Mouse (Mus musculus) mesoderm, embryonic 11.5 days (tissue): ENCODE results near the gene Osbp2.

Experiments used
- DNase-seq: peaks from one replicate; pipeline ENCODE4 v3.0.0-alpha.2; 2012; ENCODE audit warnings: low read depth, low spot score

Osbp2 gene

DNA sequence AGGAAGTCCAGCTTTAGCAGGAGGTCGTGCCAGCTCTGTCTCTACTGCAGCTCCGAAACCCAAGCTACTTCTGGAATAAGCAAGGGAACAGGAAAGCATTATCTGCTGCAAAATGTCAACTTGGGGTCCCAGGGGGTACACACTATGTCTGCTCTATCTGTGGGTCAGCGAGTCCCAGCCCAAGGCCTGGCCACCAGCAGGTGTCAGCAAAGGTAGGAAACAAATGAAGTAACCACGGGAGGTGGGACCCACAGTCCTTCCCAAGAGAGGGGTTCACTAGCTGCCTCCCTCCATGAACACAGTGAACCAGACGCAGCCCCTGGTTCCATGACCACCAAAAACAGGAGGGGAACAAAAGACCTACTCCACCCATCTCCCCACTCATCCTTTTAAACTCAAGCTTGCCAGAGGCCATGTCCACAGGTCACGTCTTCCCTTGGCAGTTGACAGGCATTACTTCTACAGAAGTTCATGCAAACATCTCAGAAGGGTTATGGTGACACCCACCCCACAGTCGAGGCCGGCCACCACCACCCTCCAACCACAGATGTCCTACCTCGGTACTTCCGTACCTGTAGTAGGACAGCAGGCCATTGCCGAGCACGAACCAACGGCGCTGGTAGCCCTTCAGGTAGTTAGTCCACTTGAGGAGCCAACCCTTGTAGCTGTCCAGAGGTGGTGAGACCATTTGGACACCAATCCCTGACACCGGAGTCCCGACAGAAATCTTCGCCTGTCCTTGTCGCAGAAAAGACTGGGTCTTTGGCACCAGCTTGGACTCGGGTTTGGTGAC is 846 bp downstream of the Osbp2 start:
- no peak for DNase-seq

DNA sequence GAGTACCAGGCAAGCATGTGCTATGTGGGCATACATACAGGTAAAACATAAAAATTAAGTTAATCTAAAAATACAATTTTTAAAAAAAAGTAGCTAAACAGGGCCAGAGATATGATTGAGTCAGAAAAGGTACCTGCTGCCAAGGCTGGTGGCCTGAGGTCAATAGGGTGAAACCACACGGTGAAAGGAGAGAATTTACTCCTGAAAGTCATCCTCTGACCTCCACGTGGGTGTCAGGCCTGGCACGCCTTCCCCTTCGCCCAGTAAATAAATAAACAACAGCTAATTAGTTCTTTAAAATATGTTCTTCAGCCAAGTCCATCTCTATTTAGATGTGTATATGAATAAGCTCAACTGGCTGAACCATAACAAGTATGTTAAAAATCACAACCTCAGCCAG is 3.3 kb downstream of the Osbp2 start:
- no peak for DNase-seq

- no peak for DNase-seq
Observed at GRCm38 (mm10) chr11:3859778-3860177, 3.9 kb downstream of the Osbp2 start.

DNA sequence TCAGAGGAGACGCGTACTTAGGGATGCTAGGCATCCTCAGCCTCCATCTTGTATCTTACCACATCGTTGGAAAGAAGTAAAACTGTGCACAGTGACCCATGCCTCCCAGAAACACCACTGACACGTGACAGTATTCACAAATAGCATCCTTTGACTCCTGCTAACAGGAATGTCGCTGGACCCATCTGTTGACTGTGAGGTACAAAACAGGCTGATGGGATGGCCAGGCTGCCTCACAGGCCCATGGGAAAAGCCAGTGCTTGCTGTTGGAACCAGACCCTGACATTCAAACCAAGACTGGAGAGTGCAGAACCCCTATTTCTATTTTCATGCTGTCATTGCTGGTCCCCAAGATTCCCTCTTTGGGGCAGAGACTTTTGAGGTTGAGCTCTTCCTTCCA is 5.8 kb downstream of the Osbp2 start:
- DNase-seq, result no peak

DNA sequence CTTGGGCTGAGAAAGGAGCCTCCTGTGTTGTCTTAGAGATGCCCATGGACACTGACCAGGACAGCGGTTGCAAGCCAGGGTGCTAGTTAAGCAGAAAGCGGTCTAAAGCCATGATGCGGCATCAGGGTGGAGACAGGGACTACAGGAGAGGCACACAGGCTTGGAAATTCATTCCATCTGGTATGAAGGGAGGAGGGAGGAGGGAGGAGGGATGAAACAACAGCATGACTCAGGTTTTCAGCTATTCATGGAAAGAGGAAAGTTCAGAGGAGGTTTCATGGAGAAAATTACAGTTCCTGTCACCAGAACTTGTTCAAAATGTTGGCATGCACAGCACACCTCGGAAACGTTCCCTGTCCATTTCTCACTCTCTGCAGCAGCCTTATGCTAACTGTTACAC is 7.9 kb downstream of the Osbp2 start:
- no peak for DNase-seq

DNA sequence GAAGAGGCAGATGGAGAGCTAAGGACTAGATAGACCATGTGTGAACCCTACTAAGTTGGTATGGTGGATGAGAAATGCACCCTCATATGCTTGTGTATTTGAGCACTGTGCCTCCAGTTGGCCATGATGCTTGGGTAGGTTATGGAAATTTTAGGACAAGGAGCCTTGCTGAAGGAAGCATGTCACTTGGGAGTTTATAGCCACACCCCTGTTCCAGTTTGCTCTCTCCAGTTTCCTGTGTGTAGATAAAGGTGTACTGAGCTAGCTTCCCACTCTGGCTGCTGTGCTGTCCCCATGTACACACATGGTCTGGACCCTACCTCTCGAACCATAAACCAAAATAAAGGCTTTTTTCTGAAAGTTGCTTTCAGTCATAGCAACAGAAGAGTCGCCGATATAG is 9.5 kb downstream of the Osbp2 start:
- DNase-seq, result no peak

- no peak for DNase-seq
Observed at GRCm38 (mm10) chr11:3853481-3854034, 10.1 kb downstream of the Osbp2 start.

DNA sequence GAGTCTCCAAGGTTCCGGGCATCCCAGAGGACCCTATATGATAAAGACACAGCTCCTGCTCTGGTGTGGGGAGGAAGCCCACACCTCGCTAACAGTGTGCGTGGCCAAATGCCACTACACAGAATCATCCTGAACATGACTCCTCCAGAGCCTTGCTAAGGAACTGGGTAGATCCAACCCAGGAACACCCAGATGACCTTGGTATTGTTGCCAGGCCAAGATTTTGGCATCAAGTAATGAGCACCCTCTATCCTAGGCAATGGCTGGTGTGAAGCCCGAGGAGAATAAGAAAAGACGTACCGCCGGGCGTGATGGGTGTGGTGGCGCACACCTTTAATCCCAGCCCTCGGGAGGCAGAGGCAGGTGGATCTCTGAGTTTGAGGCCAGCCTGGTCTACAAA is 10.7 kb downstream of the Osbp2 start:
- no peak for DNase-seq

DNA sequence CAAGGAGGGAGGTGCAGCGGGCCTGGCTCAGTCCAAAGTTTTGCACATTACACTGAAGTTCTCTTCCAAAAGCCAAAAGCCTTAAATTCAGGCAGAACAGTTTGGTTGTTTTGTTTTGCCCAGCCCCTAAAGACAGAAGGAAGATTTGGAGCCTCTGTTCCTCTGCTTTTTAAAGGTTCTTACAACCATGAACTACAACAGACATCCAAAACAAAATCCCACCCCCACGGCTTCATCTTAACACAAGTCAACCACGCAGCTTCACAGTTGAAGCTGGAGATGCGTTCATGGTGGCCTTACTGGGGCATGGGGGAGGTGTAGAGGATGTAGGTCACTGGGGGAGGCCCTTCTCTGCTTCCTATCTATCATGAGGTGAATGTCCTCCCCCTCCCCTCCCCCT is 11.8 kb downstream of the Osbp2 start:
- DNase-seq, result no peak

DNA sequence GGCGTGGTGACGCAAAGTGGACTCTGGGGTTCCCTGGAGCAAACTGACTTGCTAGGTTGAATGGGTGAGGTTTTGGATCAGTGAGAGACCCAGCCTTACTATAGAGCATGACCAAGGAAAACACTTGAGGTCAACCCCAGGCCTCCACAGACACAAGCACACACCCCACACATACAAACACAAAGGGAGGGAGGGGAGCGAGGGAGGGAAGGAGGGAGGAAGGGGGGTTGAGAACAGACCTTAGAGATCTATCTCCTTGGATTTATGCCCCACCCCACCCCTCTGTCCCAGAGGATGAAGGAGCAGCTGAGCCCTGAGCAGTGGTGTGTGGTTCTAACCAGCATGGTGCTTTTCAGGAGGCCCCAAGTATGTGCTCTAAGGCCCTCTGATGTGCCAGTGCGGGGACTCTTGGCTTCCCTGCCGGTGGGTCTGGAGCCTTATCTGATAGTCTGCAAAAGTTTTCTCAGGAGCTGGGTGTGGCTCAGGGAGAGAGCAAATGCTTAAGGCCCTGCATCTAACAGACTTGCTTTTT is 12.9 kb downstream of the Osbp2 start:
- no peak for DNase-seq

DNA sequence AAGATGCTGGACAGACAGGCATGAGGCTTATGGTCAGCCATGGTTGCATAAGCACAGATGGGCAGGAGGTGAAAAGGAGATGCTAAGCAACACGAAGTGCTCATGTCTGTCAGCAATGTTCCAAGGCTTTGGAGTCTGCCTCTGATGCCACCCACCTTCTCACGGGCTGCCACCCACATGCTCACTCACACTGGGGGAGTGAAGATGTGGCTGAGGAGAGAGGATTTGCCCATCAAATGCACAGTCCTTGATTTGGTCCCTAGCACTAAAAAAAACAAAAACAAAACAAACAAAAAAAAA is 13.4 kb downstream of the Osbp2 start:
- no peak for DNase-seq

DNA sequence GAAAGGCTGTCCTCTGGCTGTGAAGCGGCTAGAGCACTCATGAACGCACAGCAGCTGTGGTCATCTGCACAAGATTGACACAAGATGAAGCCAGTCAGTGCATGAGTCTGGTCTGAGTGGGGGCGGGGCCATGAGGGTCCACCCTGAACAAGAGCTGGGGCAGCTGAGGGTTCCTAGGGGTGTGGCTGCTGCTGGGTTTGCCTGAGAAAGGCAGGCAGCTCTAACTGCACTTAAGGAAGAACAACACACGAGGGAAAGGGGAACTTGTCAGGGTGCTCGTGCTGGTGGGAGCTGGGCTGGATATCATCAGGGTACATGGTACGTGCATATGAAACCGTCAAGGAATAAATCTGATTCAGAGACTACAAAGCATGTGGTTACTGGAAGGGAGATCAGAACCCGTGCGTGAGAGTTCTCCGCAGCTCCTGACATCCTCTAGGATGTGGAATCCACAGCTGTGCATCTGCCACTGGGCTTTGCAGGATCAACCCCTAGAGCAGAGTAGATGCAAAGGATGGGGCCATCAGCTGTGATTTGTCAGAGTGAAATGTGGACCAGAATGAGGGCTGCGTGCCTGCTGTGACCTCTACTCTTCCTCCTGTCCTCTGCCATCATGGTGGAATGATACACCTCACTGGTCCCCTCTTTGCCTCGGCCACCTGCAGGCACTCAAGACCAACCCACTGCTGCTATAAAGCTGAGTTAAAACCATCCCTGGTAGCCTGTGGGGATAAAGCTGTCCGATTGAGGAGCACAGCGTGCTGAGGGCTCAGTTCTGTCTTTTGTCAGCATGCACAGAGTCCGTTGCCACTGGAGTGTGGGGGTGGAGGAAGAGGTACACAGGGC is 14.0 kb downstream of the Osbp2 start:
- no peak for DNase-seq

GRCm38 (mm10) chr11:3846351-3846750 is 17.4 kb downstream of the Osbp2 start:
- no peak for DNase-seq

- no peak for DNase-seq
Observed at GRCm38 (mm10) chr11:3843943-3844734, 19.6 kb downstream of the Osbp2 start.

DNA sequence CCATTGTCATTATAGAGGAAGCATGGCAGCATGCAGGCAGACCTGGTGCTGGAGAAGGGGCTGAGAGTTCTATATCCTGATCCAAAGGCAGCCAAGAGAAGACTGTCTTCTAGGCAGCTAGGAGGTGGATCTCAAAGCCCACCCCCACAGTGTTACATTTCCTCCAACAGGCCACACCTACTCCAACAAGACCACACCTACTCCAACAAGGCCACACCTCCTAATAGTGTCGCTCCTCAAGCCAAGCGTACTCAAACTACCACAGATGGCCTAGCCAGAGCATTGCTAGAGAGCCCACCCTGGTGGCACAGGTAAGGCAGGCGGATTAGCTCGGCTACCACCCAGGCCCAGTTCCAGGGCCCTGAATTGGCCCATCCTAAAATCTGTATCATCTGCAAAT is 28.4 kb downstream of the Osbp2 start:
- DNase-seq, result no peak

- peak; percentile 47 for DNase-seq
Observed at GRCm38 (mm10) chr11:3834421-3835098, 29.1 kb downstream of the Osbp2 start.

DNA sequence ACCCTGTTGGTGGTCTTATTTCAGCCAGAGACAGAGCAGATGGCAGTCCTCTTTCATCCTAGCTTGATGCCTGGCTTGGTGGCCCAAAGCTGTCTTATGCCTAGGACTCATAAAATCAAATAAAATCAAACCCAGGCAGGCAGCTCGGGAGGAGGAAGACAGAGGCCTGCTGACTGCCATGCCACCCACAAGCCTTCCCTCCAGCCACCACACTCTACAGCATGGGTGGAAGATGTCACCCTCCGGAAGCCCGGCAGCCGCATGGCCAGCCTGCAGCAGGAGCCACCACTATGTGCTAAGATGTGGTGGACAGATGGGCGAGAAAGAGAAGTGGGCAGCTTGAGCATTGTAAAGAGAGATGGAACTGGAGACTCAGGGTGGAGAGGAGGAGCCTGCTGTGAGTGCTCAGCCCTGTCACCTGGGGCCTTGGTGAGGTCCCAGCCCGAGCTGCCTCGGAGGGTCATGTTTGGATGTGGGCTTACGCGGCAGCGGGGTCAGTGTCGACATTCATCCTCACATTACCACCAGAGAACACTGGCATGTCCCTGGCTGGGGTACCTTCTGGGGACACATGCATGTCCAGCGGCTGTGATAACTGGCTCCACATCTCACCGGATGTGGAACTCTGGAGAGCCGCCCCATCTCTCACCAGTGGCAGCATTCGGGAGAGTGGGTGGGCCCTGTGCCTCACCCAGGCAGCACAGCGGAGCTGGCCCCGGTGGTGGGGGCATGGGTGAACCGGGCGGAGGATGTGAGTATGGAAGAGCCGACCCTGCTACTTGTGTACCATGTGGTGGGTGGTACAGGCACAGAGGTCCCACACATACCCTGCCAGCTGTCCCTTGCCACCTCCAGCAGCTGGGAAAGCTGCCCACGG is 29.9 kb downstream of the Osbp2 start:
- DNase-seq, result no peak

GRCm38 (mm10) chr11:3832193-3832901 is 31.4 kb downstream of the Osbp2 start:
- DNase-seq, result no peak

DNA sequence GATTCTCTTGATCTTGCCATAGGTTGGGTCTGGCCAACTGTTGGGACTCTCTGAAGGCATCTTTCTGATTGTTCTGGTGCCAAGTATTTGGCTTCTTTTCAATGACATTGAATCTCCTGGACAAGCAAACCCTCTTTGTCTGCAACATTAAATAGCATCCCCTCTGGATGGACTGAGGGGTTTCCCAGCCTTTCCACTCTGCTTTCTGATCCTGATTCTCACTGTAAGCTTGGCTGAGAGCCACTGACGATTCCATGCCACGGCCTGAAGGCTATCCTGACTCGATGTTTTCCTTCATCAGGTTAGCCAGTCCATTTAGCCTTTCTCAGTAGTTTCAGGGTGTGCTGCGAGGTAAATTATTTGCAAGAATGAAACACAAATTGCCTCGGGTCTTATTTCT is 34.0 kb downstream of the Osbp2 start:
- no peak for DNase-seq

GRCm38 (mm10) chr11:3824138-3824537 is 39.6 kb downstream of the Osbp2 start:
- DNase-seq, result no peak
